Mouse (Mus musculus) neural tube, embryonic 12.5 days (tissue): ENCODE results near the gene Nt5dc1. TPM values are rescaled to one million over a fixed set of nuclear protein-coding genes. Genes with fewer than 3 reads are reported as not detected.
A peak's percentile ranks its signal among the peaks of the same experiment; 100 is the strongest.
"Not testable (repeated sequence)": the region's sequence is repeated elsewhere in the genome, so short reads cannot be mapped to it uniquely, and the experiment has no call there.

Source experiments
- ATAC-seq: fragments of 200-750 bp; cut with Nextera tagmentation; 2 replicates; pipeline ENCODE4 v1.8.0; 2017; ENCODE audit warnings: low read depth, mild to moderate bottlenecking, moderate TSS enrichment, moderate library complexity; ENCODE audit not compliant: low FRiP score
- H3K27ac ChIP-seq: fragments of 300-500 bp; sonication (generic); 2 replicates; pipeline ENCODE4 v1.5.1; 2016
- H3K27me3 ChIP-seq: fragments of 300-500 bp; sonication (generic); replicated peaks from 2 replicates; pipeline ENCODE4 v1.6.1; 2016; ENCODE audit warnings: mild to moderate bottlenecking
- H3K36me3 ChIP-seq: fragments of 300-500 bp; sonication (generic); 2 replicates; pipeline ENCODE4 v1.6.1; 2016; ENCODE audit warnings: mild to moderate bottlenecking
- H3K4me1 ChIP-seq: fragments of 300-500 bp; sonication (generic); 2 replicates; pipeline ENCODE4 v1.6.1; 2016
- H3K4me2 ChIP-seq: fragments of 300-500 bp; sonication (generic); replicated peaks from 2 replicates; pipeline ENCODE4 v1.6.1; 2016; ENCODE audit warnings: mild to moderate bottlenecking
- H3K4me3 ChIP-seq: fragments of 300-500 bp; sonication (generic); 2 replicates; pipeline ENCODE4 v1.5.1; 2016
- H3K9ac ChIP-seq: fragments of 300-500 bp; sonication (generic); 2 replicates; pipeline ENCODE4 v1.6.1; 2016; ENCODE audit warnings: mild to moderate bottlenecking
- H3K9me3 ChIP-seq: fragments of 300-500 bp; sonication (generic); 2 replicates; pipeline ENCODE4 v1.6.1; 2016; ENCODE audit warnings: mild to moderate bottlenecking
- WGBS: fragments of 180-500 bp; shearing (Covaris S2); methylation state at CpG from one replicate; pipeline ENCODE4 v1.1.7; 2016; 5-methylcytosine and 5-hydroxymethylcytosine counted together
- polyA plus RNA-seq: library from polyadenylated mRNA; unstranded; fragments of >200 nt; fragmentation: Nextera tagmentation; extraction: Ambion mirVana; gene quantifications from 2 replicates; pipeline ENCODE4 v1.2.1, GENCODE M21; 2016

Nt5dc1 gene
- 3.3 and 4.2 TPM in 2 replicates for polyA plus RNA-seq

DNA sequence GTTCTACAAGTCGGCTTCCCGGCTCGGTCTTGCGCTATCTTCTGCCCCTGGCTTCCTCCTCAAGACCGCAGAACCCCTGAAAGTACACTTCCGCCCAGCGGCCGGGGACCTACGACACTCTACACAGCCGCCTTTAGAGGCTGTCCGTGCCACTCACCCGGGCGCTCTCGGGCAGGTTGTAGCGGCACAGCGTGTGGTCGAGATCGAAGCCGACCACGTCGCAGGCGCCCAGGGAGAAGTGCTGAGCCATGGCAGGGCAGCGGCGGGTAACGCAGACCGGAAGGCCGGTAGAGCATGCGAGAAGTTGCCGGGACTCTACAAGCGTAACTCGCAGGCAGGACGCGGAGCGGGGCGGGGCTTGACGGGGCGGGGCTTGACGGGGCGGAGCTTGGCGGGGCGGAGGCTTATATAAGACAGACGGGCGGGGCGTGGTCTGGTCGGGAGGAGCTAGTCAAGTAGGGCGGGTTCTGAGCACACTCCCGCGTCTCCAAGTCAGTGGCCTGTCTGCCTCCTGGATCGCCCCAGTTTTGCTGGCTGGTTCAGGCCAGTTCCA is at the start of gene Nt5dc1:
TSS of gene Nt5dc1 (minus strand) at position 349 of the 553 bp plus-strand sequence.
- under 1% methylated on average over 49 of the region's 49 CpGs for WGBS
- no peak within 1 kb of the TSS for H3K27ac ChIP-seq

DNA sequence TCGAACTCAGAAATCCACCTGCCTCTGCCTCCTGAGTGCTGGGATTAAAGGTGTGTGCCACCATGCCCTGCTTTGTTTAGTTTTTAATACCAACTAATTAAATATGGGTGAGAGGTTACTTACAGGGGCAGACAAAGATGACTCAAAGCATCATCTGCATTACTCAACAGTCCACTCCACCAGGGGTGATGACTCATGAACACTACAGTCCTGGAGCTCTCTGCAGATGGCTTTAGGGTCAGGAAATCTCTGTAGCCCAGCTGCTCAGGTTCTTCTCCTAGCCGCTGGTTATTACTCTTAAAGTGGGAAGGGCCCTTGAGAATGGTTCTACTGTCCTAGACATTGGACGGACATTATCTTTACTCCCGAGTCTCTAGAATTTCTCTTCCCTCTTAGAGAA is 46.0 kb upstream of the Nt5dc1 start:
- no peak overlapping the region for H3K4me2 ChIP-seq
- H3K4me1 ChIP-seq, result no peaks in the 10 kb centered on the region
- ATAC-seq, result no peak
- no peak overlapping the region for H3K9ac ChIP-seq
- no peak overlapping the region for H3K27ac ChIP-seq
- H3K27me3 ChIP-seq, result no peaks in the 10 kb centered on the region
- 88% methylated on average over 4 of the region's 4 CpGs for WGBS
- H3K36me3 ChIP-seq, result no peaks in the 10 kb centered on the region
- no peaks in the 10 kb centered on the region for H3K9me3 ChIP-seq
- no peak overlapping the region for H3K4me3 ChIP-seq

More for the DNA sequence above, at the start of gene Nt5dc1:
- no peaks in the 10 kb centered on the region for H3K9me3 ChIP-seq
- H3K4me3 ChIP-seq, result peak within 1 kb of the TSS; percentile 60
- H3K36me3 ChIP-seq, result no peaks in the 10 kb centered on the region
- H3K9ac ChIP-seq, result peak within 1 kb of the TSS; percentile 64
- ATAC-seq, result peak; percentile 99
- peak within 1 kb of the TSS; percentile 66 for H3K4me2 ChIP-seq
- 0 out of 2 replicates have a peak, but pooled peaks cover 3% of the 10 kb centered on the region for H3K4me1 ChIP-seq
- no peaks in the 10 kb centered on the region for H3K27me3 ChIP-seq

DNA sequence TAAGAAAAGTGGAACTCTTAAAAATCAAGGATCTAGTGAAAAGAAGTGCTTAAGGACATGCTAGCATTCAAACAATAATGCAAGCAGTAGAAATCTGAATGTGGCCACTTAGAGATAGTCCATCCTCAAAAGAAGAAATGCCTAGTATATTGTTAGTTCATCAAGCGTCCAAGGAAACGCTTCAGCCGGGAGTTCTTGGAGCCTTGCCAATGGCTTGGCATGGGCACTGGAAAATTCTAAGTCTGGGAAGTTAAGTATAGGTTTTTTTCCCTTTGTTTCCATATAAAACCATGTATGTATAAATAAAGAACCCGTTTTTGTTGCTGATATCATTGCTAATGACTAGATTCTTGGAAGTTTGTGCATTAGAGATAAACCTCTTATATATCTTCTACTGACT is 43.1 kb upstream of the Nt5dc1 start:
- H3K4me1 ChIP-seq, result no peaks in the 10 kb centered on the region
- H3K27ac ChIP-seq, result no peak overlapping the region
- no peaks in the 10 kb centered on the region for H3K27me3 ChIP-seq
- no peak overlapping the region for H3K4me3 ChIP-seq
- no peaks in the 10 kb centered on the region for H3K36me3 ChIP-seq
- no peak overlapping the region for H3K9ac ChIP-seq
- no peak overlapping the region for H3K4me2 ChIP-seq
- no peaks in the 10 kb centered on the region for H3K9me3 ChIP-seq
- WGBS, result 81% methylated on average over 4 of the region's 4 CpGs
- no peak for ATAC-seq

DNA sequence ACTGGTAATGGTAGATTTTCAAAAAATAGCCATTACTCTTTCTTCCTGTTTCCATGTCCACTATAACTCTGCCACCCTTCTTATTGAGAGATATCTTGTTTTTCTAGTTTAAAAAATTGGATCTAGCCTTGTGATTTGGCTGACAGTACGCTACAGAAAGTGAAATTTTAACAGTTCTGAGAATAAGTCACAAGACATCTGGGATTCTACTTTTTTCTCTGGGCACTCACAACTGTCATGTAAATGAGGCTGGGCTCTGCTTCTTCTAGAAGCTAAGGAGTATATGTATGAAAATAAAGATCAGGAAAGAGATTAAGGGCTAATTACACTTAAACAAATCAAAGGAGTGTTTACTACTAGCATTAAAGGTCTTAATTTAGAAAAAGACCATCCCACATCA is 31.1 kb upstream of the Nt5dc1 start:
- no peak overlapping the region for H3K4me3 ChIP-seq
- no peak overlapping the region for H3K4me2 ChIP-seq
- no peaks in the 10 kb centered on the region for H3K9me3 ChIP-seq
- H3K9ac ChIP-seq, result no peak overlapping the region
- no peaks in the 10 kb centered on the region for H3K4me1 ChIP-seq
- WGBS, result 78% methylated on average over 1 of the region's 1 CpGs
- no peaks in the 10 kb centered on the region for H3K36me3 ChIP-seq
- no peak for ATAC-seq
- H3K27ac ChIP-seq, result no peak overlapping the region
- H3K27me3 ChIP-seq, result no peaks in the 10 kb centered on the region

DNA sequence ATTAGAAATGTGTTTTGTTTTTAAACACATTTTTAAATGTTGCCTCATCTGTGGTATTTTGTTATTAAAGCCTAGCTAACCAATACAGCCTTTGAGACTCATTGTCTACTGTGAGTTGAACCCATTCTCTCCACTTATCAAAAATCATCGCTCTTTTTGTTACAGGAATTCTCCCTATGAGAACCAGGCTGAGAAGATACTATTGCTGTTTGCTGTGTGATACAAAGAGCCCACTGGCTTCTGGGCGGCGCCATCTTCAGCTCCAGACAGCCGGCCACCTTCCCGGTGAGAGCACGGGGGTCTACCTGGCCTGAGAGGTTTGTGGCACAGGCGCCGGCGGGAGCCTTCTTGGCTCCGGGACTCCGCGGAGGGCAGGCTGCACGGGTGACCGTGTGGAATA is 15.8 kb upstream of the Nt5dc1 start:
- not testable (repeated sequence) for H3K4me2 ChIP-seq, H3K4me3 ChIP-seq, H3K9me3 ChIP-seq, H3K27me3 ChIP-seq, H3K4me1 ChIP-seq, H3K9ac ChIP-seq, H3K36me3 ChIP-seq, H3K27ac ChIP-seq, ATAC-seq
- WGBS, result 94% methylated on average over 9 of the region's 14 CpGs

DNA sequence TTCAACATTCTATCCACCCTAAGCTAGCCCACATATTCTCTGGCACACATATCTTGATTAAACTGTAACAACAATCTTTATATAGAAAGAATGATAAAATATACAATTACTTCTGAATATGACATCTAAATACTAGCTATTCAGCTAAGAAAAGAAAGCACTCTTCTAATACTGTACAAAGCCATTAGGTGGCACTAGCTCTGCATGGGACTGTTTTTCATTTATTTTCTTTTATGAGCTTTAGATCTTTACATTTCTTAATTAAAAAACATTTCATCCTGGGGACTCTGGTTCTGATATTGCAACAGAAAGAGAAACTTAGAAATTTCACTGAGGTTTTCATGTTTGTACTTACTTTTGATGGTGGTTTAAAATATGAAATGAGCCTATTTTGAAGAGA is 13.4 kb upstream of the Nt5dc1 start:
- H3K36me3 ChIP-seq, result no peaks in the 10 kb centered on the region
- ATAC-seq, result no peak

DNA sequence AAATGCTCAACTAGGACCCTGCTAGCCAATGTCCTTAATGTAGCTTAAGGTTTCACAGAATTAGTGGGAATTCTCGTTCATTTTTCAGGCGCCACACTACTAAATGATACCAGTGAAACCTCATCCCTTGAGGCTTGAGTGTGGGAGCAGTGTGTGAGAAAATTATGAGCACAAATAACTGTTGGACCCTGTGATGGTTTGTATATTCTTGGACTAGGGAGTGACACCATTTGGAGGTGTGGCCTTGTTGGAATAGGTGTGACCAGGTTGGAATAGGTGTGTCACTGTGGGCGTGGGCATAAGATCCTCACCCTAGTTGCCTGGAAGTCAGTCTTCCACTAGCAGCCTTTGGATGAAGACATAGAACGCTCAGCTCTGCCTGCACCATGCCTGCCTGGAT is 442 bp upstream of the Nt5dc1 start:
- H3K4me2 ChIP-seq, result peak overlapping the region; percentile 66
- peak overlapping the region; percentile 60 for H3K4me3 ChIP-seq
- H3K9me3 ChIP-seq, H3K27ac ChIP-seq, H3K4me1 ChIP-seq, H3K9ac ChIP-seq, H3K27me3 ChIP-seq, H3K36me3 ChIP-seq: not testable (repeated sequence)
- ATAC-seq, result peak; percentile 33
- 84% methylated on average over 4 of the region's 4 CpGs for WGBS

More for the DNA sequence above, 13.4 kb upstream of the Nt5dc1 start:
- H3K9ac ChIP-seq, result no peak overlapping the region
- no peaks in the 10 kb centered on the region for H3K4me1 ChIP-seq
- H3K4me2 ChIP-seq, result no peak overlapping the region
- H3K27ac ChIP-seq, result no peak overlapping the region
- no peaks in the 10 kb centered on the region for H3K9me3 ChIP-seq
- H3K4me3 ChIP-seq, result no peak overlapping the region
- H3K27me3 ChIP-seq, result no peaks in the 10 kb centered on the region

DNA sequence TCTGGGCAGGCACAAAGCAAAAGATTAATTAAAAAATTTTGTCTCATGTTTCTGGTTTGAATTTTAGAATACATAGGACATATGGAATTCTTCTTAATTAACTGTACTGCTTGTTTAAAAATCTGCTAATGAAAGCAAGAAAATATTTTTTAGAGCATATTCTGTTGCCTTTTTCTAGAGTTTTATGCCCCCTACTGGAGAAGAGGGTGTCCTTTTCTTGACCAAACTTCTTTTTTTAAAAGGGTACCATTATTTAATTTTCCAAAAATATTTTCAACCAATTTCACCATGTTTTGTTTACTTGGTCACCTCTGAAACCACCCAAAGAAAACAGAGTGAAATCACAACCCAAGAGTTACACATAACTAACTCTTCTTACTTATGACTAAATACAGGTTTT is 19.1 kb downstream of the Nt5dc1 start:
- H3K27me3 ChIP-seq, result no peaks in the 10 kb centered on the region
- no peak overlapping the region for H3K4me3 ChIP-seq
- H3K9me3 ChIP-seq, result no peaks in the 10 kb centered on the region
- no peak overlapping the region for H3K27ac ChIP-seq
- no peaks in the 10 kb centered on the region for H3K36me3 ChIP-seq
- H3K4me2 ChIP-seq, result no peak overlapping the region
- no peak for ATAC-seq
- no peaks in the 10 kb centered on the region for H3K4me1 ChIP-seq
- no peak overlapping the region for H3K9ac ChIP-seq

DNA sequence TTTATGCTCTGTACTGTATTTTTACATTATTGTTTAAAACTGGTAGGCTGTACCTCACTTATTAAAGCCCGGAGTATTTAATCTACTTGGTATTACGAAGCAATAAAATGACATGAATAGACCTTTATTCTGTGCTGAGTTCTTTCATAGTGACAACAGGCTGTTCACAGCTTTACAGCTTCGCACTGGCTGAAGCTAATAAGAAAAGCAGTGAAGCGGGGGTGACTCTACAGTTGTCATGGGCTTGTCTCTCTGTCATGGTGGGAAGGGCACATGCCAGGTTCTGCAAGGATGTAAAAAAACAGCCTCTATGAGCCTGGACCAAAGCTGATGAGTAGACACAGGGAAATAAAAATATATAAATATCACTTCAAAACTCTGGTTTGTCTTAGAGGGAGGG is 21.4 kb downstream of the Nt5dc1 start:
- Histone ChIP-seq H3K27me3 (no peaks in the 10 kb centered on the region), H3K4me1 (no peaks in the 10 kb centered on the region), H3K27ac (no peak overlapping the region), H3K4me2 (no peak overlapping the region), H3K36me3 (no peaks in the 10 kb centered on the region), H3K9me3 (no peaks in the 10 kb centered on the region), H3K4me3 (no peak overlapping the region), H3K9ac (no peak overlapping the region)
- no peak for ATAC-seq
- 61% methylated on average over 4 of the region's 4 CpGs for WGBS

DNA sequence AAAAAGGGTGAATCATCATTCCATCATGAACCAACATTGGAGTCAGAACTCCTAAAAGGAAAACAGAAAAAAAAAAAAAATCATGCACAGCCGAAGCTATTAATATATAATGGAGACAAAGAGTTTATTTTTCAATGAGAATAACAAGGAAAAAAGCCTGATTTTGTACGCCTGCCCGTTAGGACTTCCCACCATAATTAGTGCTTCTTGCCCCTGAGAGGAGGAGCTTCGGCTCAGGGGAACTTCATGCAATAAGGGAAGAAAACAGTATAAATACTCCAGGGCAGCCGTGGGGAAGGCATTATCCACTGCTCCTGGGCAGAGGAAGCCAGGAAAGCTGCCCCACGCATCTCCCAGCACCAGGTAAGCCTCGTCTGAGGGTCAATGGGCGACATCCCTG is 28.7 kb downstream of the Nt5dc1 start, which contains the start of gene Col10a1:
TSS of gene Col10a1 (plus strand) at position 301 of the 400 bp plus-strand sequence.
- Histone ChIP-seq H3K4me1 (no peaks in the 10 kb centered on the region), H3K4me3 (no peak within 1 kb of the TSS), H3K36me3 (no peaks in the 10 kb centered on the region), H3K4me2 (no peak within 1 kb of the TSS), H3K27ac (no peak within 1 kb of the TSS), H3K27me3 (no peaks in the 10 kb centered on the region), H3K9ac (no peak within 1 kb of the TSS), H3K9me3 (no peaks in the 10 kb centered on the region)
- no peak for ATAC-seq
- WGBS, result 74% methylated on average over 8 of the region's 8 CpGs

DNA sequence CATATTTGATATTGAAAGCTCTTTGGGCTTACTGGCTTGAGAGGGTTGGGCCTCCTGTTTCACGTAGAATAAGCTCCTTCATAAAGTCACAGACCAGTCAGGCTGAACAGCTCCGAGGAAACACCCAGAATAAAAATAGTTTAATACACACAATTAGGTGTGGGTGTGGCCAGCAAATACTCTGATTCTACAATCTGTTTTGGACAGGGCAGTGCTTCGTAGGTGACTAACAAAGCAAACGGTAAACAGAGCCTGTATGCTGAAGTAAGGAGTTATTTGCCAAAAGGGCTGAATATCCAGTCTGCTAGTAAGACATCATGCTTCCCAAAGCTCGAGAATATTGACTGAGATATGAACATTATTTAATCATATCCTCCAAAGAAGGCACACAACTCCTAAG is 32.7 kb downstream of the Nt5dc1 start:
- H3K9ac ChIP-seq, result no peak overlapping the region

DNA sequence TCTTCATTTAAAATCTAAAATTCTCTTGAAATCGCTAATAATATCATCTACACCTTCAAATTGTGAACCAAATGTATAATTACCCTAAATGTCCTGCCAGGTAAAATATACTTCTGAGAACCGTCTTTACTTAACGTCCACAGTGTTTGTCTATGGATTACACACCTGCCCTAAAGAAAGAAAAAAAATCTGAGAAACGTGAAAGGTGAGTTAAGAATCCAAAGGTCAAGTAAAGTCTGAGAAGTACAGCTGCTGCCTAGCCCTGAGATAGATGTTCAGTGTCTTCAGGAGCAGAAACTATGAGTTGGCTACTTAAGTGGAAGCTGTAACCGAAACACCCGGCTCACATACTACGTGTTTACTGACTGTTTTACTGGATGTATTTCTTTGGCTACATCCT is 45.0 kb downstream of the Nt5dc1 start:
- H3K4me3 ChIP-seq, result no peak overlapping the region
- no peak overlapping the region for H3K9ac ChIP-seq
- no peak for ATAC-seq
- no peaks in the 10 kb centered on the region for H3K36me3 ChIP-seq
- H3K27me3 ChIP-seq, result no peaks in the 10 kb centered on the region
- no peaks in the 10 kb centered on the region for H3K9me3 ChIP-seq
- H3K4me1 ChIP-seq, result no peaks in the 10 kb centered on the region
- WGBS, result 92% methylated on average over 7 of the region's 7 CpGs
- H3K27ac ChIP-seq, result no peak overlapping the region
- H3K4me2 ChIP-seq, result no peak overlapping the region

More for the DNA sequence above, 32.7 kb downstream of the Nt5dc1 start:
- Histone ChIP-seq H3K36me3 (no peaks in the 10 kb centered on the region), H3K4me2 (no peak overlapping the region), H3K4me3 (no peak overlapping the region), H3K4me1 (no peaks in the 10 kb centered on the region), H3K27ac (no peak overlapping the region), H3K27me3 (no peaks in the 10 kb centered on the region), H3K9me3 (no peaks in the 10 kb centered on the region)
- WGBS, result 88% methylated on average over 5 of the region's 5 CpGs
- no peak for ATAC-seq

DNA sequence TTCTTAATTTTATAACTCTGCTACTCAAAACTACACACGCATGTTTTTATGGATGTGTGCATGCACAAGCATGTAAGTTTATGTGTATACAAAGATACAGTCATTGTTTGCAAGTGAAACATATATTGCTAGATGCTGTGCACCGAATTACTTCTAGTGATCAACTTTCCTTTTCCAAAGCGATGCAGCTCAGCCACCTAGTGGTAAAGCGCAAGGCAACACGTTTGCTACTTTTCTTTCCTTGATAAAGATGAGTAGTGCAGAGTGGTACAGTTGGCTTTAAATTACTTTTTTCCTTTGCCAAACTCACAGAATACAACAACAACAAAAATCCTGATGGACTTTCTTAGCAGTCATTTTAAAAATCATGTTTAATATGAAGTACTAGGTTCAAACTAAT is 50.2 kb downstream of the Nt5dc1 start:
- H3K4me3 ChIP-seq, result no peak overlapping the region
- ATAC-seq, result no peak
- no peak overlapping the region for H3K9ac ChIP-seq
- H3K36me3 ChIP-seq, result no peaks in the 10 kb centered on the region
- H3K27me3 ChIP-seq, result no peaks in the 10 kb centered on the region
- no peak overlapping the region for H3K27ac ChIP-seq
- no peaks in the 10 kb centered on the region for H3K4me1 ChIP-seq
- WGBS, result 73% methylated on average over 5 of the region's 5 CpGs
- H3K9me3 ChIP-seq, result no peaks in the 10 kb centered on the region
- H3K4me2 ChIP-seq, result no peak overlapping the region
